Mouse (Mus musculus): Measurements from ENCODE around the gene Igsf1. TPM values are rescaled to one million over a fixed set of nuclear protein-coding genes. Genes with fewer than 3 reads are reported as not detected.
A peak's percentile ranks its signal among the peaks of the same experiment; 100 is the strongest.

Igsf1 gene
- polyA plus RNA-seq (2012; rRNA removed) = 2.0 and 3.5 TPM in 2 replicates

DNA sequence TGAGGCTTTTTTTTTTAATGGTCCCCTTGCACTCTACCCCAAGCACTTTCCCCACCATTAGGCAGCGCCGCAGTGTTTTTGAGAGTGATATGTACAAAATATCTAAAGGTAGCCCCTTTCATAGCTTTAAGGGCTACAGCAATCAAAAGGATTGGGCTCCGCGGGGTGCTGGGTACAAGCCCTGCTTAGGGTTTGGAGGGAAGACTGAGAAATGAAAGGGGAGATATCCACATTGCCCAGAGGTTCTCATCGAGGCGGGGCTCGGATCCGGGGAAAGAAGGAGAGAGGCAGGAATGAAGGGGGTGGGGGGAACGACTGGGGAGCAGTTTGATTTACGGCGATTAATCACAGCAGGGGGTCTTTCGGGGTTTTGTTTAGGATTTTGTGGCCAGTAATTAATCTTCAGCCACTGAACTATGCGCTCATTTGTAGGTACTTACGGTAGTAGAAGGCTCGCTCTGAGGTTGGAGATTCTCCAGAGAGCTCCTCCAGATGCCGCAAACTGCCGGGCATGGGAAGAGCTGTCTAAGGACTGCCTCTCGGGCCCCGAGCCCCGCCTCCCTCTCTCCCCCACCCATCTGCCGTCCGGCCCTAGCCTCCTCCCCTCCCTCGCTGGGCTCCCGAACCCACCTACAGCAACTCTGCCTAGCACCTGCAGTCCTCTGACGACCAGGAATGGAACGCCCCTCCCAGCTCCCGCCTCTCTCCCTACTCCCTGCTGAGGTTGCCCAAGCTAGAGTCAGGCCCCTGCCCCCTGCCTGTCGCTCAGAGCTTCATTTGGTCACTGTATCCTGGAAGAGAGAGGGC, at the start of gene Igsf1:
Gene Igsf1 (minus strand): TSS at position 537 of the 807 bp plus-strand sequence.
- DNase-seq (ENCODE audit: extremely low spot score in 1 of 2, low spot score in 1 of 2) = peak in 1 of 2 experiments; percentile 17

DNA sequence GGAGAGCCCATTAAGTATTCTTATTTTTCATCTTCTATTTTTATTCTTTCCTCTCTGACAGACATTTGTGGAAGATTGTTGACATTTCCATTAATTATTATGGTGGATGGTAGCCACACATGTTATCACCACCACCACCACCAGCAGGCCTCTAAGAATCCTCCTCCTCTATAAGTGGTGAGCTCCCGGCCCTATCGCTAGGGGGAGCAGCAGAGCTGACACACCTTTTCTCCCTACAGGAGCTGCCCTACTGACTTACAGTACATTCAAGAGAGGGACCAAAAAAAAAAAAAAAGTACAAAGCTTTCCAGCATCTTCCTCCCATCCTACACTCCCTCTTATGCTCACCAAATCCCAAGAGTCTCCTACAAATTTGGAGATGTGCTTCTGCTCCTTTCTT, 26.7 kb downstream of the Igsf1 start:
- no peak for DNase-seq (ENCODE audit: extremely low spot score in 1 of 2, low spot score in 1 of 2)

DNA sequence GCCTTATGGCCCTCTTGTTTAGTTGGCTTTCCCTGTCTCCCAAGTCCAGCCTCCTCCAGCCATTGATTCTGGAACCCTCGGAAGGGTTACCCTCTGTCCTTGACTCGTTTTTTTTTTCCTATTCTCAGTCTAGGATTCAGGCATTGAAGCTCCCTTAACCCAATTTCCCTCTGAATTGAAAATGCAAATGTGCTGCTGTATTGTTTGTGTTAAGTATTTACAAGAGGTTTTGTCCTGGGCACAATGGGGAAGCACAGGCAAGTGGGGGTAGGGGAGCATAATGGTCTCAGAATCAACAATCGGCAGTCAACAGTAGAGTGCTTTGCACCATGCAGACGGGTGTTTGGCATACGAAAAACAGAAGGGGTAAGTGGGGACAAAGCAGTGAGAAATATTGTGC, 52.4 kb downstream of the Igsf1 start:
- DNase-seq (ENCODE audit: extremely low spot score in 1 of 2, low spot score in 1 of 2) = no peak

DNA sequence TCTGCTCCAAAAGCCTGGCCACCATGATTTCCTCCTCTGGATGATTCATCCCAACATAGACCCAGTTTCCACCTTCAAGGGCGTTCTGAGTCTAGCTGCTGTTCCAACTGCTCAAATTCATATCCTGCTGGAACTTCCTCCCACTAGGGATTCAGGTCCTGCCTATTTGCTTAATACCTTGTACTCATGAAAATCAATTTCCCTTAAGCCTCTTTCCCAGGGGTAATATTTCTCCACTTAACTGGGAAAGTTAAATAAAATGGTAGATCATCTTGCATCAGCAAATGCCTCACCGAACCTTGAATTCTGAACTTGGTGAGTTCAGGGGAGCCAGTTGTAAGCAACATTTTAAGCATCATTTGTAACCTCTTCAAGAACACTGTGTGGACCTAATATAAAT, 62.6 kb downstream of the Igsf1 start, which contains the start of gene Olfr1321:
Gene Olfr1321 (minus strand): TSS at position 101 of the 400 bp plus-strand sequence.
- no peak for DNase-seq (ENCODE audit: extremely low spot score in 1 of 2, low spot score in 1 of 2)

Other genes starting within 250 kb of the Igsf1 start
- 0.19 TPM in 1 of 2 replicates, not detected in the other for gene Olfr1320, start 125.4 kb downstream of the Igsf1 start, polyA plus RNA-seq (2012; rRNA removed)
- gene Olfr1321, start 62.7 kb downstream of the Igsf1 start, polyA plus RNA-seq (2012; rRNA removed) = not detected in 2 replicates
- not detected in 2 replicates for gene Olfr1322, start 93.7 kb upstream of the Igsf1 start, polyA plus RNA-seq (2012; rRNA removed)
- not detected in 2 replicates for gene Olfr1323, start 221.6 kb upstream of the Igsf1 start, polyA plus RNA-seq (2012; rRNA removed)

All from frontal cortex, adult 2 months (tissue).